Mouse (Mus musculus): Measurements from ENCODE around the gene E030018B13Rik.

Gene E030018B13Rik

GRCm38 (mm10) chr7:63938914-63939396 lies 22.3 kb downstream of the E030018B13Rik start, which contains the start of gene Klf13:
TSS of gene Klf13 (minus strand) at chr7:63938915.
- DNase-seq = peak; percentile 98 to 99

GRCm38 (mm10) chr7:63939397-63939951 lies 22.8 kb downstream of the E030018B13Rik start:
- DNase-seq = peak; percentile 84 to 90

GRCm38 (mm10) chr7:63940321-63940720 lies 23.7 kb downstream of the E030018B13Rik start:
- DNase-seq = no peak

GRCm38 (mm10) chr7:63941050-63941449 lies 24.4 kb downstream of the E030018B13Rik start:
- no peak for DNase-seq

- no peak for DNase-seq
These were observed 24.8 kb downstream of the E030018B13Rik start for GRCm38 (mm10) chr7:63941501-63941900.

- DNase-seq = no peak
These were observed 27.3 kb downstream of the E030018B13Rik start for GRCm38 (mm10) chr7:63943946-63944345.

GRCm38 (mm10) chr7:63947514-63948487 lies 31.1 kb downstream of the E030018B13Rik start:
- DNase-seq = no peak

GRCm38 (mm10) chr7:63949176-63949575 lies 32.5 kb downstream of the E030018B13Rik start:
- DNase-seq = no peak

- no peak for DNase-seq
These were observed 34.4 kb downstream of the E030018B13Rik start for GRCm38 (mm10) chr7:63950931-63951607.

- no peak for DNase-seq
These were observed 35.6 kb downstream of the E030018B13Rik start for GRCm38 (mm10) chr7:63952077-63952898.

GRCm38 (mm10) chr7:63955440-63955839 lies 38.8 kb downstream of the E030018B13Rik start:
- no peak for DNase-seq

GRCm38 (mm10) chr7:63956138-63956823 lies 39.6 kb downstream of the E030018B13Rik start:
- no peak for DNase-seq

- no peak for DNase-seq
These were observed 40.5 kb downstream of the E030018B13Rik start for GRCm38 (mm10) chr7:63956981-63957713.

GRCm38 (mm10) chr7:63957872-63958640 lies 41.4 kb downstream of the E030018B13Rik start:
- no peak for DNase-seq

GRCm38 (mm10) chr7:63963632-63964031 lies 47.0 kb downstream of the E030018B13Rik start:
- DNase-seq = no peak

GRCm38 (mm10) chr7:63964121-63964520 lies 47.5 kb downstream of the E030018B13Rik start:
- DNase-seq = no peak

GRCm38 (mm10) chr7:63965135-63965534 lies 48.5 kb downstream of the E030018B13Rik start:
- DNase-seq = peak in 1 of 2 experiments; percentile 16

- DNase-seq = no peak
These were observed 49.2 kb downstream of the E030018B13Rik start for GRCm38 (mm10) chr7:63965635-63966418.

- no peak for DNase-seq
These were observed 53.3 kb downstream of the E030018B13Rik start for GRCm38 (mm10) chr7:63969941-63970340.

All from kidney, postnatal 36 days (tissue).